Mouse (Mus musculus) adrenal gland, adult 18-20 months (tissue): ENCODE measurements around the gene Safb. TPM values are rescaled to one million over a fixed set of nuclear protein-coding genes. Genes with fewer than 3 reads are reported as not detected.
"Not testable (repeated sequence)": the region's sequence is repeated elsewhere in the genome, so short reads cannot be mapped to it uniquely, and the experiment has no call there.

ENCODE experiments used
- DNase-seq, 2 experiments: peaks; one replicate each; pipeline ENCODE4 v3.0.0; 2021 to 2022; ENCODE audit warnings: low spot score in 2 of 2
- total RNA-seq, 2 experiments: library from RNA; stranded (reverse); gene quantifications; 1 replicate in 1 of 2; 2 replicates in 1 of 2; pipeline ENCODE4 v1.2.3; 2021

Safb gene
- total RNA-seq, 2 experiments from 2014 or later = 108 to 136 TPM

DNA sequence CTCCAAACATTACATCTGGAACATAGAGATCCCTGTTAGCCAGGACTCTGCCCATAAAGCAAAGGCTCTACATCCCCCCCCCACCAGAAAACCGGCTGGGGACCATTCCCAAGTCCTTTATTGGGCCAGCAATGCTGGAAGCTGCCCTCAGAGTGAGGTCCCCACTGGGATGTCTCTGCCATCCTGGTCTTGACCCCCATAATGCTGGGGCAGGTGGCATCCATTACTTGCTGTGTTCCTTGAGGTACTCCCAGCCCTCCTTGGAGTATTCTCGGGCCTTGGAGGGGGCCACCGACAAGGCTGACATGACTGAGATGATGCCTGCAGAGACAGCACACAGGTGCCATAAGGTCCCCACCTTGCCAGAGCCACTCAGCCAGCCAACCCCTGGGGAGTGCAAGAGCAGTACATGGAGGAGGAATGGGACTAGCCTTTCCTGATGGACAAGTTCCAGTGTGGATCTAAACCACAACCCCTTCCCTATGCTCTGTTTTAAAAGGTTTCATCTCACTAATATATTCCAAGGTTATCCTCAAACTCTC lies 23.0 kb downstream of the Safb start:
- no peak for DNase-seq

DNA sequence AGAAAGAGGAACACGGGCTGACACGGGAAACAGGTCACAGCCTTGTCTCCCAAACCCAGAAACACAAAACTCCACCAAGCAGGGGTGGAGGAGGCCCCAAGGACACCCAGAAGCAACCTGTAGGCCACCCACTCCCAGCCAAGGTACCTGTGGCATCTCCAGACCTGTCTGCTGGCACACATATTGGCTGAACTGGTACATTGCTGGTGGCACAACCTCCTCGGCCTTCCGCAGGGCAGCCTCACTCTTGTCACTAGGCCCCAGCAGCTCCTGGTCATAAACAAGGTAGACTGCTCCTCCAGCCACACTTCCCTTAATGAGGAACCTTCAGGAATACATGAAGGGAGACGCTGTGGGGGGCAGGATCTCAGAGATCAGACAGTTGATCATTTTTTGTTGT lies 24.1 kb downstream of the Safb start:
- no peak for DNase-seq

DNA sequence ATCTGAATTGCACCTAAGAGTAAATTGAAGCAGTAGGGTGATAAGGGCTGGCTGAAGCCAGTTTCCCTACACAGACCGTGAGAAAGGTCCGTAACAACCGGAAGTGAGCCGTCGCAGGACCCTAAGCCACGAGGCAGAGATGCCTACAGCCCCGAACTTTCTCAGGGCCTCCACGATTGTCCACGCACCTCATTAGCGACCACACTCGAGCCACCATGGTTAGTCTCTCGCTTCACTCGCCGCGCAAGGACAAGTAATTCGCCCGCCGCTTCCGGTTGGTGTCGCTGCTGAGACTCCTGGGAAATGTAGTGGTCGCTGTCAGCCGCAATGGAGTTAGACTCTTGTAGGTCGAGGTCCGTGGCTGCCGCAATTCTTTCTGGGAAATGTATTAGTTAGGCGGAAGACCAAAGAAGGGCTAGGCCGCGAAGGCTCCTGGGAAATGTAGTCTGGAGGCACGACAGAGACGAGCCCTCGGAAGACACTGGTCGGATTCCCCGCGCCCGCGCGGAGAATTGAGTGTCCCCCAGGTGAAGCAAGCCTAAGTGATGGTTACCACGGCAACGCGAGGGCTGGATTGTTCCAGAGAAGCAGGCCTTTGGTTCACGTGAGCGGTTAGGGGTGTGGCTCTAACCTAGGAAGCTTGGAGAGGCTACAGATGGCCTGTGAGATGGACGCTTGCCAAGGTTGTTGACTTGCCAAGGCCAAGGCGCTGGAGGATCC lies 25.0 kb downstream of the Safb start, which contains the start of gene 2410015M20Rik:
Gene 2410015M20Rik, minus strand, starts transcription at position 320 of the 720 bp plus-strand sequence.
- DNase-seq = peak; percentile 85 to 88

DNA sequence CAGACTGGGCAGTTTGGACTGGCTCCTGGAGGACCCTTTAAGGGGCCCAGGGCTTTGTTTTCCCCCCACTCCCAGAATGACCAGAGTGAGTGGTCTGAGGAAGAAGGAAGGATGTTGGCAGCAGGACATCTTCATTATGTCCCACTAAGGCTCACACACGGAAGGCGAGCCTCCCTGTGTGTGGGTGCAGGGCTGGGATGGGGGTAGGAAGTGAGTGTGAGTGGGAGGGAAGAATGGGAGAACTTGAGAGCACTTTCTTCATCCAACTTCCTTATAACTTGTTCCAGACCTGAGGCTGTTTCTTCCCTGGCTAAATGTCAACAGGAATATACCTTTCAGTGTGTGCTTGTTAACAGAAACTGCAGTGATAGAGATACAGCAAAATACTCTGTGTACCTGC lies 26.7 kb downstream of the Safb start:
- no peak for DNase-seq

DNA sequence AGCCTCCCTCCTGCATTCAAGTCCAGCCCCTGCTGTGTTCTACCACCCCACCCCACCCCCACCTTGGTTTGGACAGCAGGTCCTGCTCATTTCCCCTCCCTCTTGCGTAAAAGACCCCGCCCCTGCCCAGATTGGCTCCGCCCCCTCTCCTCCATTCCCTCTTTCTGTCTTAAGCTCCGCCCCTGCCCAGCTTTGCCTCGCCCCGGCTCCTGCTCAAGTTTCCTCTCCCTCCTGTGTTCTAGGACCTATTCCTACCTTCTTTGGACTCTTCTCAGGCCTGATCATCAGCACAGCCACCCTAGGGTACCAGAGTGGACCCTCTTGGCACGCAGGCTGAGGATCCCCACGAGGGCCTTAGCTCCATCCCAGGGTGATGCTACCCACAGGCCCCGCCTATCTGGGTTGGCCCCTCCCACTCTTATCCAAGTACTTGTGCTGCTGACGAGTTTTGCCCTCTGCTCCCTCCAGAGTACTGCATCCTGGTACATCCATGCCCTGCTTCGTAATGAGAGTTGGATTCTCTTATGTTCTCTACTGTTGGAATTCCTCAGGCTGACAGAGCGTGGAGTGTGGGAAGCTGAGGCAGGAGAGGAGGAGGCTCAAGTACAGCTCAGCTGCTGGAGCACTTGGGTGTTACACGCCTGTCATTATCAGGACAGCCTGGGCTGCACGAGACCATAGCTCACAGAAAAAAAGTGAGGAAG lies 27.4 kb downstream of the Safb start:
- DNase-seq = no peak

DNA sequence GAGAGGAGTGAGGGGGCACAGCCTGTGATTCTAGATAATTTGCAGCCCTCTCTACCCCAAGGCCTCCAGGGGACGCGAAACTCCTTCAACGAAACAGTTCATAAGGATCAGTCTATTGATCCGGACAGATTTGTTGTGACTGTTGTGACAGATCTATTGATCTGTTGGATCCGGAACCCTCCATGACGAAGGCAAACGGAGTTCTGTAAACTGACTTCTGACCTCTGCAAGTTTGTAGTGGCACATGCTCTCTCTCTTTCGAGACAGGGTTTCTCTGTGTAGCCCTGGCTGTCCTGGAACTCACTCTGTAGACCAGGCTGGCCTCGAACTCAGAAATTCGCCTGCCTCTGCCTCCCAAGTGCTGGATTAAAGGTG lies 27.9 kb downstream of the Safb start:
- not testable (repeated sequence) for DNase-seq

DNA sequence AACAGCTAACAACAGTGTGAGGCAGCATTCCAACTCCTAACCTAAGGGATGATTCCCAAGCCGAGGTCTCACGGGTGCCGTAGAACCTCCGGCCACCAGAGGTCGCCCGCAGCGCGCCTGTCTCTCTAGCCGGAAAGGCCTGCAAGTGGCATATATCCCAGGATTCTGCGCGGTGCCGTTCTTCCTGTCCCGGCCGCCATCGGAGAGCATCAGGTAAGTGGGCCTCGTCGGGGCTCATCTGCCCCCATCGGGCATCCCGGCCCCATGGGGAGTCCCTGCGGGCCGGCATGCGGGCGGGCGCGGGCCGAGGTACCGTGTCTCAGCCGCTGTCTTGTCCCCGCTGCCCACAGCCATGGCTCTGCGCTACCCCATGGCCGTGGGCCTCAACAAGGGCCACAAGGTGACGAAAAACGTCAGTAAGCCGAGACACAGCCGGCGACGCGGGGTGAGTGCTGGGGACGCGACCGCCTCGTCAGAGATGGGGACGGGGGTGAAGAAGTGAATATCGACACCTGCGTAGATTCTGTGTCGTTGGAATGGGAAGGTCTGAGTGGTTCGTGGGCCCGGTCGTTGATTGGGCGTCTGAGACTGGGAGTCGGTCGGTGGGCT lies 28.7 kb downstream of the Safb start, which contains the start of gene Rpl36:
Gene Rpl36, plus strand, starts transcription at position 181 of the 609 bp plus-strand sequence.
- peak; percentile 96 to 98 for DNase-seq

DNA sequence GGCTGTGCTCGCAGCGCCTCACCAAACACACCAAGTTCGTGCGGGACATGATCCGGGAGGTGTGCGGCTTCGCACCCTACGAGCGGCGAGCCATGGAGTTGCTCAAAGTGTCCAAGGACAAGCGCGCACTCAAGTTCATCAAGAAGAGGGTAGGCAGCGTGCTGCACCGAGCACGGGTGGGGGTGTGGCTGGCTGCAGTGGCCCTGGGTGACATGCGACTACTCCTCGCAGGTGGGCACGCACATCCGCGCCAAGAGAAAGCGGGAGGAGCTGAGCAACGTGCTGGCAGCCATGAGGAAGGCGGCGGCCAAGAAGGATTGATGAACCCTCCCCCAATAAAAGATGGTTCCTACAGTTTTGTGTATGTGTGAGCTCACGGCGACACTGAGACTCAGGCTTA lies 29.3 kb downstream of the Safb start:
- DNase-seq = peak in 1 of 2 experiments; percentile 42

DNA sequence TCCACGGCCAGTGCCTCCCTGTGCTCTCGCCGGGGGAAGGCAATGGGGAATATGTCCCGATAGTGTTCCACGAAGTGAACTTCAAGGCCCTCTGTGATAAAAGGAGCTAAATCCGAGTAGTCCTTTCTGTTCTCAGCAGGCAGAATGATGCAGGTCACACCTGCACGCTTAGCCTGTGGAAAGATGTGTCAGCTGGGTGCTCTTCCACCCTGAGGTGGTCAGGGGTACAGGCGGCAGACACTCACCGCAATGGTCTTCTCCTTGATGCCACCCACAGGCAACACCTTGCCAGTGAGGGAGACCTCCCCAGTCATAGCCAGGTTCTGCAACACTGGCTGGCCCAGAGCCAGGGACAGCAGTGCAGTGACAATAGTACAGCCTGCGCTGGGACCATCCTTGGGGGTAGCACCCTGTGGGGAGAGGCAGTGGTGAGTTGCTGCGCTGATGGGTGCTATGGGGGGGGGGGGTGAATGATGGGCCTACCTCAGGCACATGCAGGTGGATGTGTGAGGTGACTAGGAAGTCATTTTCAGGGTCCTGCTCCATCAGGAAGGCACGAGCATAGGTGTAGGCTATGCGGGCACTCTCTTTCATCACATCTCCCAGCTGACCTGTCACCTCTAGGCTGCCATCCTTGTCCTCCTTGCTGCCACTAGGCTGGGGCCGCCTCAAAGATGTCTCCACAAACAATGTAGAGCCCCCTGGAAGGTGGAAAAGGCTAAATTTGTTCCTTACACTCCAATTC lies 29.9 kb downstream of the Safb start:
- peak in 1 of 2 experiments; percentile 43 for DNase-seq

DNA sequence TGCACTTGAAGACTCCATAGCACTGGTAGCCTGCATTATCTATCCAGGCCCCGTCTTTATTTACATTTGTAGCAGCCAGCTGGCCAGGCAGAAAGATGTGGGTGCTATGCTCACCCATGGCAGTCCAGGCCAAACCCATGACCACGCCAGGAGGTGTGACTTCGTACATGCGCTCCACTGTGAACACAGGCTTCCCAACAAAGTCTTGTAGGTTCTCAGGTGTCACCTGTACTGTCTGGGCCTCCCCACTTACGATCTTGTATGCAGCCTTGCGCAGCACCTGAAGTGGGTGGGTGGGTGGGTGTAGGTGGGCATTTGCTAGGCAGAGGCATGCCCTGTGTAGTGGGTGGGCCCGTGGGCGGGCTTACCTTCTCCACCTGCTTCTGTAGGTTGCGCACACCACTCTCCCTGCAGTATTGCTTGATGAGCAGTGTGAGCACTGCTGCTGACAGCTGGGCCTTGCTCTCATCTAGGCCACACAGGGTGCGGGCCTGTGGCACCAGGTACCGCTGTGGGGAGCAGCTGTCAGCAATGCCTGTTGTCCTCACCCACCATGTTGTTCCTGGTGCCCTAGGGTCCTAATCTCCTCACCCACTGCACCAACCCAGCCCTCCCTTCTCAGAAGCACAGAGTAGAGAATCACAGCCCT lies 30.6 kb downstream of the Safb start:
- no peak for DNase-seq

DNA sequence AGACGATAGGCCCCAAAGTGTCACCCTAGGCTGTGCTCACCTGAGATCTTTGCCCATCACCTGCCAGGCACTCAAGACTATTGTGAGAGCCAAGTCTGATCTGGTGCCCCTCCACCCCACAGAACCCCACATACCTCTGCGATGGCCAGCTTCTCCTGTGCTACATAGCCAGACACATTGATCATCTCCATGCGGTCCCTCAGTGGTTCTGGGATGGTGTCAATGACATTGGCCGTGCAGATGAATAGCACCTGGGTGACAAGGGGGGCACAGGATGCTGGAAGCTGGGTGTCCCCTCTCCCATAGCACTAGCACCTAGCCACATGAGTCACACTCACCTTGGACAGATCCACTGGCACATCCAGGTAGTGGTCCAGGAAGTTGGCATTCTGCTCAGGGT lies 31.2 kb downstream of the Safb start:
- DNase-seq = no peak

DNA sequence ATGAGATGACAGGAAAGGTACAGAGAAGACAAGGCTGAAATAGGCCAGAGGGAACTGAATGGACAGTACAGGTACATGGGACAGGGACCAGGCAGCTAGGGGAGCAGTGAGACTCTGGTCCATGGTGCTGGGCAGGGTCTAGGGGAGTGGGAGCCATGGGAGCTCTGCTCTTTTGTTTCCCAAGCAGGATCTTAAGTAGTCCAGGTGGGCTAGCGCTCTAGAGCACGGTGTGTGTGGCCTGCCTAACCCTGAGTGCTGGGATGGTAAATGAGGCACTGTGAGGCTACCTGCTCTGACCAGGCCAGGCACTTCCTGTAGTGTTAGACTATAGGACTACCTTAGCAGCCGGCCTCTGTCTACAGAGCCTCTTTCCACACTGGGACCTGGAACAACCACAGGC lies 32.1 kb downstream of the Safb start:
- no peak for DNase-seq

DNA sequence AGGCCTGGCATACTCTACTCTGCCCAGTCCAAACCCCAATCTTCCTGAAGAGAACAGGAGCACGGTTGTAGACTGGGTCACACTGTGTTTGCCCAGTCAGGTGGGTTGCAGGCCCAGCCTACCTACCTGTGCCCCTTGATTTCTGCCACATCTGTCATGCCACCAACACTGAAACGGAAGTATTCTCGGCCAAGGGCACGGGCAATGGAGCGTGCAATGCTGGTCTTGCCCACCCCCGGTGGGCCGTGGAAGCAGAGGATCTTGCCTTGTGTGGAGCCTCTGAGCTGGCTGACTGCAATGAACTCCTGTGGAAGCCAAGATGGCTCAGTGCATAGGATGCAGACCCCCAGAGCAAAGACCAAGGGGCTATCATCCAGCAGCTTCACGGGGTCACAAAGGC lies 33.0 kb downstream of the Safb start:
- DNase-seq = no peak

DNA sequence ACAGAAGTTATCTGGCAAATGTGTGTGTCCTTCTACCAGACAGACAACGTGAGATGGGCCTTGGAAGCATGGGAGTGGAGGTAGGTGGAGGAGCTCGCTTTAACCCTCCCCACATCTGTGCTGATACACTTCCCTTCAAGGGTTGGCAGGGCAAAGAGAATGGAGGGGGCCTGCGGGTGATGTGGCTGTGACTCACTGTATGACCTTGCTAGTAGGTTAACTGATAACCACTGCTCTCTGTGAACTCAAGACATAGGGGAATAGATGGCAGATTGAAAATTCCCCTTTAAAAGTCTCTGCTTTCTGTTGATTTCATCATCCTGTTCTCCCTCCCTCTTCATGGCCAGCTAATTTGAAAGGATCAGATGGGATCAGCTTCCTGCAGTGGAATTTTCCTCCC lies 40.9 kb downstream of the Safb start:
- DNase-seq = peak in 1 of 2 experiments; percentile 58

DNA sequence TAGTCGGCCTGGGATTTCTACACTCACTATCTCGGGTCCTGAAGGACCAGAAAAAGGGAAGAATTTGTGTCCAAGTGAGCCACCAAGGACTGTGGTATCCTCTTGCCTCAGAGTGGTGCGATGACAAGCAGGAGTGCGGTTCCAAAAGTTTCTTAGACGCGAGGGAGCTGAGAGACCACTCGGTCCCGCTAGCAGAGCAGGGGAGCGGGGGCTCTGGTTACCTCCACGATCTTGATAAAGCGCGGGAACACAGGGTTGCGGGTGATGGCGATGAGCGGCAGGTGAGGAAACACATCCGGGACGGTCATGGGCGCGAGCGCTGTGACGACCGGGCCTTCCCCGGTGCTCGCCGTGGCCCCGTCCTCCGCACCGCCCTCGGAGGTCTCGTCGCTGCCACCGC lies 41.6 kb downstream of the Safb start:
- DNase-seq = no peak

DNA sequence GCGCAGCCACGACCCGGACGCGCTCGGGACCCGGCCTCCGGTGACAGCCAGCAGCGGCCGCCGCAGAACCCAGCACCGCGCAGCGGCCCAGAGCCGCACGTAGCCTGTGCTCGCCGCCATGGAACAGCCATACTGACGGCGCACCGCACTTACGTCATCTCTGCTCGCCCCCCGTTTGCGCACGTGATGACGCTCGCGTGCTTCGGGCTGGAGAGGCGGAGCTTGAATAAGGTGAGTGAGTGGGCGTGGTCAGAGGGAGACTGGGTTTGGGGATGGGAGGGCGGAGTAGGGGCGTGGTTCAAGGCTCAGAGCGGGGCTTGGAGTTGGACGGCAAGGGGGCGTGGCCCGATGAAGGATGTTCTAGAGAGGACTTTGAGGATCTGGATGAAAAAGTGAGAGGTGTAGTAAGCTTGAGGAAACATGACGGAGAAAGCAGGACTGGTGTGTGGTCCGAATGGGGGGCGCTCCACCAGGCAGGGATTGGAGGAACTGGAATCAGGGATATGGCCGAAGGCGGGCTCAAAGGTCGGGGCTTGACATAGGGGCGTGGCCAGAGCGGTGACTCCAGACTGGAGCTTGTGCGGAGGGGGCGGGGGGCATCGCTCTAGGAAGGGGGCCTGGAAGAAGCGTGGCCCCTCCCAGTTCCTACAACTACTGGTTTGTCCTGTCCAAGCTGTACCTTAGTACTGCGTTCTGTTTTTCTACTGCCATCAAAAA lies 42.3 kb downstream of the Safb start, which contains the start of gene Lonp1:
Gene Lonp1, minus strand, starts transcription at position 134 of the 717 bp plus-strand sequence.
- peak; percentile 95 to 97 for DNase-seq

DNA sequence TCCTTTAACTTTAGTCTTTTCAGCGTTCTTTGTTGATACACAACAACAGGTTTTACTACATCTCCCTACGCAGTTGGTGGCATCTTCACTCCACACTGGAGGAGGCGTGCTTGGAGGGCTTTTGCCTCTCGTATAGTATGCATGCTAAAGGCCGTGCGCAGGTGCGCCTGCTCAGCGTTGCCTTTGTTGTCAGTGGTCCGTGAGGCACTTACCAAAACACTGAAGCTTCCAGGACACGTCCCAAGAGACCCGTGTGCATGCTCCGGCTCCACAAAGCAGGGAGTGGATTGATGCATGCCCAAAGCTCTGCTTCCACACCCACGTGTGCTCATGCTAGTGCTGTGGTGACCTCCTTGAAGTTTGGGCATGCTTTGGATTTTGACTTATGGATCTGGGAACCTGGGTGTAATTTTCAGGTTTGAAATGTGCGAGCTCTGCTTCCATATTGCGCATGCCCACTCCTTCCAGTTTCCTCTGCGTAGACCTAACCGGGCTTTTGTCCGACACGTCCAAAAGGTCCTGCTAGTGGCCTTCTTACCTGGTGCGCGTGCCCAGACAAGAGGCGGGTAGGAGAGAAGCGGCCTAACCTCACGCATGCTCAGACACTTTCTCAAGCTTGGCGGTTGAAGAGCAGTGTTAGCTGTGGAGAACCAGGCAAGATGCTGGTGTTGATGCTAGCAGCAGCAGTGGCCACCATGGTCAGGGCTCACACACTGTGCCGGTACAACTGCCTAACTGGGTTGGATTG lies 43.1 kb downstream of the Safb start, which contains the start of gene Catsperd:
Gene Catsperd, plus strand, starts transcription at position 614 of the 748 bp plus-strand sequence.
- no peak for DNase-seq

DNA sequence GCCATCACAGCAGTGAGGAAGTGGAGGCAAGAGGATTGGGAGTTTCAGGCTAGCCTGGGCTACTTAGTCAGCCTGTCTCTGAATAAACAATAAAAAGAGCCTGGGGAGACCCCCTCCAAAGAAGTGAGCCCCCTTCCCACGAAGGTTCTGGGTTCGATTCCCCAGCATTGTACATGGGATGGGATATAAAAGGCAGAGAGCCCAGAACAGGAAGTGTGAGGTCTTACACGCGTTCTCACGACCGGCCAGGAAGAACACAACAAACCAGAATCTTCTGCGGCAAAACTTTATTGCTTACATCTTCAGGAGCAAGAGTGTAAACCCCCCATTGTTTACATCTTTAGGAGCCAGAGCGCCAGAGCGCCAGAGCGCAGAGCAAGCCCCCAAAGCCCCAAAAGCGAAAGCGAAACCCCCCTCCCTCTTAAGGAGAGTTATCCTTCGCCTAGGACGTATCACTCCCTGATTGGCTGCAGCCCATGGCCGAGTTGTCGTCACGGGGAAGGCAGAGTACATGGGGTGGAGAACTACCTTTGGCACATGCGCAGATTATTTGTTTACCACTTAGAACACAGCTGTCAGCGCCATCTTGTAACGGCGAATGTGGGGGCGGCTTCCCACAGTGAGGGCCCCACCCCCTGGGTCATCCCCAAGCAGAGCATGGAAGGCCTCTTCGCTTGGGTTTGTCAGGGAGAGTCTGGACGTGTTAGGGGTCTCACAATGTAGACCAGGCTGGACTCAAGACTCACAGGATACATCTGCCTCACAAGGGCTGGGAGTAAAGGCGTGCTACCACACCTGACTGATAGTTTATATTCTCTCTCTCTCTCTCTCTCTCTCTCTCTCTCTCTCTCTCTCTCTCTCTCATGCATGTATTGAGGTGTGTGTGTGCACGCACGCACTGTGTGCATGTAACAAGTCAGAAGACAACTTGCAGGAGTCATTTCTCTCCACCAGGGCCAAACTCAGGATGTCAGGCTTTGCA lies 45.5 kb downstream of the Safb start:
- DNase-seq = not testable (repeated sequence)
